Mouse (Mus musculus): Measurements from ENCODE around the gene Arrb1. TPM values are rescaled to one million over a fixed set of nuclear protein-coding genes. Genes with fewer than 3 reads are reported as not detected.

Gene Arrb1
- polyA plus RNA-seq, 1 experiment from 2014 or later = 17.4 TPM

DNA sequence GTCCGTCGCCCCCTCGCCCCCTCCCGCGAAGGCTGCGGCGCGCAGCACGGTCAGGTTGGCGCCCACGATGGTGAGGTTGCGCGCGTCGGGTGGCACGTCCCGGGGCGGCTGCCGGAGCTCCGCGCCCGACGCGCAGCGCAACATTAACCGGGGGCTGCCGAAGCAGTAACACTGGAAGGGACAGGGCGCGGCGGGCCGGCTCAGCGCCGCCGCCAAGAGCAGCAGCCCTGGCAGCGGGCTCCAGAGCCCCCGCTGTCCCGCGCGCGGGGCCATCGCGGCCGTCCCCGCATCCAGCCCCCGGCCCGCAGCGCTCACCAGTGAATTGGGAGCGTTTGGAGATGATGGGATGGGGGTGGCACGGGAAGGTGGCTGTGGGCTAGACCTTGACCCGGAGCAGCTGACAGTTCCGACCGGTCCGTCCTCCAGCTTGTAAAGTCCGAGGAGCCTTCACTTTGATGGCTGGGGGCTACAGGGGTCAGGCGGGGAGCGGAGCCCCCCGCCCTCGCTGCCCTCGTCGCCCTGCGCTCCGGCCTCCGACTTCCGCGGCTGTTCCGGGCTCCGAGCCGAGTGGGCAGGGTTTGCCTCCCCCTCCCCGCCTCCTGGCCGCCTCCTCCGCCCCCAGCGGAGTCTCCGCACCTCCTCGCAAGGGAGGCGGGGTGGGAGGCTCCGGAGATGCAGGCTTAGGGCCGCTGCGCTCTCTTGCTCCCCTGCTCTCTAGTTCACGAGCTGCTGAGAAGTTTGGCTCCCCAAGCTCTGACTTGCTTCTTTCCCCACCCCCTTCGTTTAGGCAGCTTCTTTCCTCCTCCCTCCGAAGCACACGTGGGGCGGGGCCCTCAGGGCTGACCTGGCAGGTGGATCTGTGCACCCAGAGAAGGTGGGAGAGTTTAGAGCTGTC lies 91.4 kb downstream of the Arrb1 start, which contains the start of gene Tpbgl:
Gene Tpbgl (minus strand): TSS at position 728 of the 895 bp plus-strand sequence.
- peaks cover 7% of the 10 kb centered on the region for H3K4me1 ChIP-seq (ENCODE audit: control insufficient read depth, insufficient read depth, low read depth, low read length)
- WGBS = under 1% methylated on average over 81 of the region's 83 CpGs
- H3K9ac ChIP-seq (ENCODE audit: low read depth, low read length) = peak within 1 kb of the TSS; percentile 77
- ATAC-seq = no peak; the same call in 1 of the 2 replicates
- H3K9me3 ChIP-seq (ENCODE audit: control insufficient read depth, low read length) = no peaks in the 10 kb centered on the region
- H3K36me3 ChIP-seq (ENCODE audit: control insufficient read depth, insufficient read depth, low read length) = no peaks in the 10 kb centered on the region
- peaks cover 12% of the 10 kb centered on the region for H3K27me3 ChIP-seq (replicated peaks; ENCODE audit: control insufficient read depth, insufficient read depth, low read length)
- H3K4me2 ChIP-seq (ENCODE audit: low read length) = peak within 1 kb of the TSS; percentile 90
- H3K27ac ChIP-seq (ENCODE audit: low read depth, low read length) = no peak within 1 kb of the TSS; the same call in 1 of the 2 replicates
- H3K4me3 ChIP-seq (ENCODE audit: low read length) = peak within 1 kb of the TSS; percentile 59

DNA sequence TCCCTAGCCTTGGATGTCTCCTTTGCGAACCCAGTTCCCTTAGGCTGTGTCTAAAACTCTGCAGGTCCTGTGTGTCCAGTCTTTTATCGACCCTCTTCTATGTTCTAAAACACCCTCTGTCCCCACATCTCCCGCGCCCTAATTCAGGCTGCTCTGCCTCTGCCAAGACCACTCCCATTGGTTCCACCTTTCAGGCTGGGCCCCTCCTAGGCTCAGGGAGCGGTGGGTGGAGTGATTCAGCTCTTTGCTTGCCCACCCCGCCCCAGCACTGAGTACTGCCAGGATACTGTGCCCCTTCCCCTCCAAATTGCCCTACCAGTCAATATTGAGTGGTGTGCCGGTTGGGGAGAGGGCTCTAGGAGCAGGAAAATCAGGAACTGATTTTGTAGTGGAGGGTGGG lies 92.1 kb downstream of the Arrb1 start:
- H3K4me1 ChIP-seq (ENCODE audit: control insufficient read depth, insufficient read depth, low read depth, low read length) = peaks cover 7% of the 10 kb centered on the region
- peak overlapping the region; percentile 90 for H3K4me2 ChIP-seq (ENCODE audit: low read length)
- ATAC-seq = no peak
- WGBS = 6% methylated on average over 7 of the region's 7 CpGs
- H3K9ac ChIP-seq (ENCODE audit: low read depth, low read length) = no peak overlapping the region
- peaks cover 12% of the 10 kb centered on the region for H3K27me3 ChIP-seq (replicated peaks; ENCODE audit: control insufficient read depth, insufficient read depth, low read length)
- H3K36me3 ChIP-seq (ENCODE audit: control insufficient read depth, insufficient read depth, low read length) = no peaks in the 10 kb centered on the region
- no peaks in the 10 kb centered on the region for H3K9me3 ChIP-seq (ENCODE audit: control insufficient read depth, low read length)
- H3K4me3 ChIP-seq (ENCODE audit: low read length) = no peak overlapping the region; the same call in 1 of the 2 replicates
- no peak overlapping the region for H3K27ac ChIP-seq (ENCODE audit: low read depth, low read length)

DNA sequence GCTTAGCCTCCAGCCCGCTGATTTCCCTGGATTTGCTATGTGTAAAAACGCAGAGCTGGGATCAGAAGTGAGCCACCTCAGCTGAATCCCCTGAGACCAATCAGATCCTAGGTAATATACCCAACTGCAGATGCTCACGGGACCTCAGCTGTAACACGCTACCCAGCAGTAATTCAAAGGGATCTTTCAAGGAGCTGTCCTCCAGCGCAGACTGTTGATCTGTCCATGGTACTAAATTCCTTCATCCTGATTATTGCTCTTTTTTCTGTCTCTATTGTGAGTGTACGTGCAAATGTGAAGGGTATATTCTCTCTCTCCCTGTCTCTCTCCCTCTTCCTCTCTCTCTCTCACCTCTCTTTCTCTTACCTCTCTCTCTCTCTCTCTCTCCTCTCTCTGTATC lies 97.0 kb downstream of the Arrb1 start:
- H3K4me3 ChIP-seq (ENCODE audit: low read length) = no peak overlapping the region
- H3K36me3 ChIP-seq (ENCODE audit: control insufficient read depth, insufficient read depth, low read length) = no peaks in the 10 kb centered on the region
- WGBS = 24% methylated on average over 6 of the region's 6 CpGs
- peaks cover 5% of the 10 kb centered on the region for H3K27me3 ChIP-seq (replicated peaks; ENCODE audit: control insufficient read depth, insufficient read depth, low read length)
- 0 out of 2 replicates have a peak, but pooled peaks cover 2% of the 10 kb centered on the region for H3K4me1 ChIP-seq (ENCODE audit: control insufficient read depth, insufficient read depth, low read depth, low read length)
- no peak overlapping the region for H3K27ac ChIP-seq (ENCODE audit: low read depth, low read length)
- H3K9ac ChIP-seq (ENCODE audit: low read depth, low read length) = no peak overlapping the region
- no peak overlapping the region for H3K4me2 ChIP-seq (ENCODE audit: low read length)
- H3K9me3 ChIP-seq (ENCODE audit: control insufficient read depth, low read length) = no peaks in the 10 kb centered on the region
- no peak for ATAC-seq

DNA sequence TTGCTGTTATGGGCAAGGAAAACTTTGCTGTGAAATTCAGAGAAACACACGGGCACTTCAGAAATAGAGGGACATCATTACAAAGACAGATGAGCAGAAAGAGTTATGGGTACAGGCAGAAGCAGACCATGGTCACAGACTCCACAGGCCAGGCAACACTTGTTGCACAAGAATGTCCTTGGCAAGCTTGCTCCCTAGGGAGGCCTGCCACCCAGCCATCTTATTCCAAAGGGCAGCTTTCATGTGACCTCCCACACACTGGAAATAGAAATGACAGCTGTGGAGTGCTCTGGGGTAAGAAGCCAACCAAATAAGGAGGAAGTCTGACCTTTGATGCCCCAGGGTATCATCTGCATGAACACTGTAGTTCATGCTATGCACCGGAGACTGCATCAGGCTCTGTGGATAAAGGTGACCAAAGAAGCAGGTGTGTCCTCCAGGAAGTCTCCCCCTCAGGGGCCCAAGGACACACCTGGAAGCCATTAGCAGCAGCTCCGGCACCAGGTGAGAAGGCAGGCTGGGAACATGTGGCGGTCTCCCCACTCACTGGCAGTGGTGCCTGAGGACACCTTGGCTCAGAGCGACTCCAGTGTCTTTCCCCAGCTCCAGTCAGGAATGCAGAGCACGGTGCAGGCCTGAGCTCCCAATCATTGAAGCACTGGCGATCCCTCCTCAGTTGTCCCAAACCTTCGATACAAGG lies 98.8 kb downstream of the Arrb1 start:
- Histone ChIP-seq H3K4me2 (ENCODE audit: low read length) (no peak overlapping the region), H3K27me3 (replicated peaks; ENCODE audit: control insufficient read depth, insufficient read depth, low read length) (no peaks in the 10 kb centered on the region), H3K9me3 (ENCODE audit: control insufficient read depth, low read length) (no peaks in the 10 kb centered on the region), H3K27ac (ENCODE audit: low read depth, low read length) (no peak overlapping the region), H3K4me1 (ENCODE audit: control insufficient read depth, insufficient read depth, low read depth, low read length) (no peaks in the 10 kb centered on the region), H3K9ac (ENCODE audit: low read depth, low read length) (no peak overlapping the region), H3K4me3 (ENCODE audit: low read length) (no peak overlapping the region), H3K36me3 (ENCODE audit: control insufficient read depth, insufficient read depth, low read length) (no peaks in the 10 kb centered on the region)
- WGBS = 82% methylated on average over 8 of the region's 8 CpGs
- no peak for ATAC-seq

DNA sequence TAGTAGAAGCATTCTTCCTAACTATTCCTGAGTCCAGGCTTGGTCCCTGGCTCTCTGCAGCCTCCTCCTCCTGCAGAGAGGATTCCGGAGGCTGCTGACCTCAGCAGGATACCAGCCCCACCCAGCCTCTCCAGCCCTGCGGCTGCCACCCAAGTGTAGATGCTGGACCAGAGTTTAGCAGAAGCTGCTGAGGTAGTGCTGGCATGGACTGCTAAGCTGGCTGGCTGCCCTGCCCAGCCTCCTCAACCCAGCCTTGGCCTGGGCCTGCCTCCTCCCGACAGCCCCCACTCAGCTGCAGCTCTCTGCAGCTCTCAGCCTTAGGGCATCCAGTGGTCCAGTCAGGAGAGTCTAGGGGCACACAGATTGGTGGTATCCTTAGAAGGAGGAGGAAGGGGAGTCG lies 106.0 kb downstream of the Arrb1 start:
- WGBS = 51% methylated on average over 4 of the region's 4 CpGs
- no peaks in the 10 kb centered on the region for H3K36me3 ChIP-seq (ENCODE audit: control insufficient read depth, insufficient read depth, low read length)
- H3K4me1 ChIP-seq (ENCODE audit: control insufficient read depth, insufficient read depth, low read depth, low read length) = no peaks in the 10 kb centered on the region; the same call in 1 of the 2 replicates
- H3K27me3 ChIP-seq (replicated peaks; ENCODE audit: control insufficient read depth, insufficient read depth, low read length) = no peaks in the 10 kb centered on the region
- H3K27ac ChIP-seq (ENCODE audit: low read depth, low read length) = no peak overlapping the region
- no peak overlapping the region for H3K4me3 ChIP-seq (ENCODE audit: low read length)
- H3K9me3 ChIP-seq (ENCODE audit: control insufficient read depth, low read length) = no peaks in the 10 kb centered on the region
- H3K4me2 ChIP-seq (ENCODE audit: low read length) = no peak overlapping the region
- H3K9ac ChIP-seq (ENCODE audit: low read depth, low read length) = no peak overlapping the region
- ATAC-seq = no peak; the same call in 1 of the 2 replicates

DNA sequence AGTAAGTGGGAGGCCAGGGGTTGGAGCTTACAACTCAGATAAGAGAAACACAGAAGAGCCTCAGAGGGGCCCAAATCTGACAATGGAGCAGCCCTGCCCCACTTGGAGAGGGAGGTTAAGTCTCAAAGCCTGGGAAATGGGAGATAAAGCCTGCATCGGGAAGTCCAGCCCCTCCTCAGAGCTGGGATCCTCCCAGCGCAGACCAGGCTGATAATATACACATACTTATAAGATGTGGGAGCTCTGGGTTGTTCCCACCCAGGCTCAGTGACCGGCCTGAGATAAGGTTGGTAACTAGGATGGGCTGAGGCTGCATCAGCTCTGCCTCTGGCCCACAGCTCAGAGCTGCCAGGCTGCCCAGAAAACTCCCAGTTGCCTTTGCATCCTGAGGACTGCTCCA lies 106.8 kb downstream of the Arrb1 start:
- H3K36me3 ChIP-seq (ENCODE audit: control insufficient read depth, insufficient read depth, low read length) = no peaks in the 10 kb centered on the region
- no peaks in the 10 kb centered on the region; the same call in 1 of the 2 replicates for H3K4me1 ChIP-seq (ENCODE audit: control insufficient read depth, insufficient read depth, low read depth, low read length)
- H3K27ac ChIP-seq (ENCODE audit: low read depth, low read length) = no peak overlapping the region
- no peak overlapping the region for H3K4me3 ChIP-seq (ENCODE audit: low read length)
- ATAC-seq = no peak
- H3K4me2 ChIP-seq (ENCODE audit: low read length) = no peak overlapping the region
- 64% methylated on average over 3 of the region's 3 CpGs for WGBS
- 0 out of 2 replicates have a peak overlapping the region, but pooled peaks have one; percentile 36 for H3K9ac ChIP-seq (ENCODE audit: low read depth, low read length)
- H3K27me3 ChIP-seq (replicated peaks; ENCODE audit: control insufficient read depth, insufficient read depth, low read length) = no peaks in the 10 kb centered on the region
- H3K9me3 ChIP-seq (ENCODE audit: control insufficient read depth, low read length) = no peaks in the 10 kb centered on the region

DNA sequence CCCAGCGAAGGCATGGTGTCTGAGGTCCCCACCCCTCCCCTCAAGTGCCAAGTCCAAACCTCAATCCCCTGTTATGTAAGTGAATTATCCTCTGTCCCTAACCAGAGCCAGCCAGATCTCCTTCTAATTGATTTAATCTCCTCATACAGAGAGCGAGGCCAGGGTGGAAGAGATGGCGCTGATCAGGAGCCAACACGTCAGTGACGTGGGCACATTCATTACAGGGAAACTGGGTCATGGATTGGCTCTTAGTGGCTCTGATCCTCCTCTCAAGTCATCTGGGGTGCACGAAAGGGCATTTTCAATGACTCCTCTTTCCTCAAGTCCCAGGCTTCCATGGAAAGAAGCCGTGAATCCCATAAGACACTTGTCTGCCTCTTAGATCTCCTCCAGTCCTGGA lies 109.4 kb downstream of the Arrb1 start:
- Histone ChIP-seq H3K27me3 (replicated peaks; ENCODE audit: control insufficient read depth, insufficient read depth, low read length) (no peaks in the 10 kb centered on the region), H3K4me1 (ENCODE audit: control insufficient read depth, insufficient read depth, low read depth, low read length) (peaks cover 4% of the 10 kb centered on the region; the same call in 1 of the 2 replicates), H3K9ac (ENCODE audit: low read depth, low read length) (no peak overlapping the region), H3K36me3 (ENCODE audit: control insufficient read depth, insufficient read depth, low read length) (no peaks in the 10 kb centered on the region), H3K4me3 (ENCODE audit: low read length) (no peak overlapping the region), H3K4me2 (ENCODE audit: low read length) (no peak overlapping the region), H3K27ac (ENCODE audit: low read depth, low read length) (no peak overlapping the region), H3K9me3 (ENCODE audit: control insufficient read depth, low read length) (no peaks in the 10 kb centered on the region)
- WGBS = 85% methylated on average over 7 of the region's 7 CpGs
- ATAC-seq = no peak

DNA sequence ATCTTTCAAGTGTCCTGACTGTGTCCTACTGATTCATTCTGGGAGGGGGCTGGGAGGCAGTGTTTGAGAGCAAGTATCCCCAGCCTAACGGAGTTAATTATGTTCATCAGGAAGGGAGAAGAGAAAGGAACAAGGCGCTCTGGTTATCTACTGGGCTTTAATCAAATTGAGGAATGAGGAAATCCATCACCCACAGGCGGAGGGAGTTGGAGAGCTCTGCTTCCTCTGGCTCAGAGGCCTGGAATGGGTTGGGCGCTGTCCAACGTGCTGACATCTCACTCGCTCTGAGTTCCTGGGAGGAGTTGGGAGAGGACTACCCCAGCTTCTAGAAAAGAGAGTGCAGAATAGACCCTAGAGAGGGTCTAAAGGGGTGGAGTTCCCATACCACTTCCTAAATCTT lies 113.4 kb downstream of the Arrb1 start:
- no peak overlapping the region for H3K4me2 ChIP-seq (ENCODE audit: low read length)

DNA sequence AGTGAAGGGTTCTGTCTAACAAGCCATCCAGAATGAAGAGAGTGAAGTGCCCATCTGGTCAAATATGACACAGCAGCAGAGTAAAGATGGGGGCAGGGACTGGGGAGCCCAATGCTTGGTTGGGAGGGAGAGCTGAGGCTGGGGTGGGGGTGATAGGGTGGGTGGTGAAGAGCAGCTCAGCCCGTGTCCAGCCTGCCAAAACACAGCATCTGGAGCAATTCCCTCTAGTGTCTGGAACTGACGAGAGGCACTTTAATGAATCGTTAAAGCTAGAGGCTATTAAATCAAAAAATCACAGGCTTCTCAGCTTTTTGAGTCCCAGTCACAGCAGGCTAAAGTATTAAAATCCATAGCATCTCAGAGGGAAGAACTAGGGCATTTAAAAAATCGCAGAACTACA lies 114.3 kb downstream of the Arrb1 start:
- no peak overlapping the region for H3K27ac ChIP-seq (ENCODE audit: low read depth, low read length)
- 39% methylated on average over 4 of the region's 4 CpGs for WGBS
- no peaks in the 10 kb centered on the region for H3K36me3 ChIP-seq (ENCODE audit: control insufficient read depth, insufficient read depth, low read length)
- H3K4me3 ChIP-seq (ENCODE audit: low read length) = no peak overlapping the region
- no peak for ATAC-seq
- H3K9ac ChIP-seq (ENCODE audit: low read depth, low read length) = no peak overlapping the region
- no peaks in the 10 kb centered on the region for H3K27me3 ChIP-seq (replicated peaks; ENCODE audit: control insufficient read depth, insufficient read depth, low read length)
- no peaks in the 10 kb centered on the region for H3K9me3 ChIP-seq (ENCODE audit: control insufficient read depth, low read length)
- no peak overlapping the region for H3K4me2 ChIP-seq (ENCODE audit: low read length)
- peaks cover 10% of the 10 kb centered on the region for H3K4me1 ChIP-seq (ENCODE audit: control insufficient read depth, insufficient read depth, low read depth, low read length)

More for the DNA sequence above, 113.4 kb downstream of the Arrb1 start:
- Histone ChIP-seq H3K9ac (ENCODE audit: low read depth, low read length) (no peak overlapping the region), H3K27ac (ENCODE audit: low read depth, low read length) (no peak overlapping the region), H3K4me3 (ENCODE audit: low read length) (no peak overlapping the region), H3K9me3 (ENCODE audit: control insufficient read depth, low read length) (no peaks in the 10 kb centered on the region), H3K27me3 (replicated peaks; ENCODE audit: control insufficient read depth, insufficient read depth, low read length) (no peaks in the 10 kb centered on the region), H3K36me3 (ENCODE audit: control insufficient read depth, insufficient read depth, low read length) (no peaks in the 10 kb centered on the region), H3K4me1 (ENCODE audit: control insufficient read depth, insufficient read depth, low read depth, low read length) (peaks cover 10% of the 10 kb centered on the region)
- 12% methylated on average over 6 of the region's 6 CpGs for WGBS
- ATAC-seq = peak; percentile 42; the same call in 1 of the 2 replicates

Data from hindbrain, embryonic 16.5 days (tissue).